In the genomic region with DNA sequence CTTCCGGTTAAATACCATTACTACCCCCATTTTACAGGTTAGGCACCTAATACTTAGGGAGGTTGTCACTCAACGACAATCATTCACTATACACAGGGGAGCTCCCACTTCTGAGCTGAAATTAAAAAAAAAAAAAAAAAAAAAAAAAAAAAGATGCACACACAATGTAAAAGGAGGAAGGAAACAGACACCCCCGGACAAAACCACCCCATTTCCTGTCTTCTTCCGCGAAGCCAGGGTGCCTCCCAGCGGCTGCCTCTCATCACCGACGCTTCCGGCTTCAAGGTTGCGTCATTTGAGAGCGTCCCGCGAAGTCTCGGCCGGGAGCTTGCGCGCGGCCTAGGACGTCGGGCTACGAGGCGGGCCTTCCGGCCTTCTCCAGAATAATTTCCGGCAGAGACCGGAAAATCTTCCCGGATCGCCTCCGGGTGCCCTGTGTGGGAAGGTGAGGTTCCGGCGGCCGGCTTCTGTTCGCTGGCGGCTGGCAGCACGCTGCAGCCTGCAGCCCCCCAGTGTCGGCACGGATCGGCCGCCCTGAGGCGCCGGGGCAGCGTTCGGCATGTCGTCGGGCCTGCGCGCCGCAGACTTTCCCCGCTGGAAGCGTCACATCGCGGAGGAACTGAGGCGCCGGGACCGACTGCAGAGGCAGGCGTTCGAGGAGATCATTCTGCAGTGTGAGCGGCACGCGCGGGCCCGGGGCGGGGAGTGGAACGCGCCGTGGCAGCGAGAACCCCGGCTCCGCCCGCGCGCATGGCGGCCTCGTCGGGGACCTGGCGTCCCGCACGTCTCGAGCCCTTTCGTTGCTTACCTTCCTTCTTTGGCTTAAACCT, we compare ENCODE assay signal across 8 mouse cellular contexts. TPM values are rescaled to one million over a fixed set of nuclear protein-coding genes. Genes with fewer than 3 reads are reported as not detected.
DNase-seq lines count a peak whose midpoint lies in the region; ATAC-seq lines count a peak whose summit lies in the region.

A gene (plus strand): TSS at position 230 of the 830 bp plus-strand sequence.

- peak; percentile 96 for ATAC-seq in intestine, embryonic 14.5 days (replicated peaks; ENCODE audit: low FRiP score, low TSS enrichment, low read depth)

- WGBS in intestine, embryonic 14.5 days, result under 1% methylated on average over 79 of the region's 79 CpGs

- peak within 1 kb of the TSS; percentile 85 for H3K27ac ChIP-seq in intestine, embryonic 14.5 days (ENCODE audit: low read depth)

- H3K9ac ChIP-seq in intestine, embryonic 14.5 days (ENCODE audit: low read length), result peak within 1 kb of the TSS; percentile 89

- peak within 1 kb of the TSS; percentile 81 for H3K4me2 ChIP-seq in intestine, embryonic 14.5 days (ENCODE audit: low read length)

- no peaks in the 10 kb centered on the region for H3K9me3 ChIP-seq in intestine, embryonic 14.5 days (ENCODE audit: control insufficient read depth, low read length)

- intact Hi-C loops in left cerebral cortex, postnatal 14 days (cut with DNase I), result loop anchor here (5.0 kb wide), 1 partner anchor 309 kb away; no protein-coding TSS in a partner anchor

- H3K4me1 ChIP-seq in intestine, embryonic 14.5 days (replicated peaks; ENCODE audit: control insufficient read depth, insufficient read depth, low read length), result peaks cover 9% of the 10 kb centered on the region

- H3K36me3 ChIP-seq in intestine, embryonic 14.5 days (ENCODE audit: control insufficient read depth, insufficient read depth, low read length), result peaks cover 25% of the 10 kb centered on the region

- peak within 1 kb of the TSS; percentile 76 for H3K4me3 ChIP-seq in intestine, embryonic 14.5 days (ENCODE audit: low read depth, low read length)

- peak; percentile 89 to 91 for DNase-seq in adrenal gland, adult 18-20 months (ENCODE audit: low spot score in 2 of 2)
- peak; percentile 98 for DNase-seq in embryo, embryonic 11 days
- peak; percentile 92 for DNase-seq in gastrocnemius, postnatal 25 days
- DNase-seq in intestine, embryonic 14.5 days (ENCODE audit: low spot score), result peak; percentile 92
- DNase-seq in left cerebral cortex, postnatal 14 days (ENCODE audit: low spot score in 2 of 2), result peak; percentile 96 to 97
- DNase-seq in mesoderm, embryonic 11.5 days (ENCODE audit: low read depth, low spot score), result peak; percentile 95
- peak; percentile 94 to 96 for DNase-seq in right cerebral cortex, postnatal 36 days (ENCODE audit: low spot score in 2 of 2)
- DNase-seq in yolk sac, embryonic 10.5 days (ENCODE audit: low spot score), result peak; percentile 92

- H3K27me3 ChIP-seq in intestine, embryonic 14.5 days (replicated peaks; ENCODE audit: control insufficient read depth, insufficient read depth, low read length), result no peaks in the 10 kb centered on the region

RNA-seq across cellular contexts. Expression of the gene that starts here (rescaled TPM):
- total RNA-seq in adrenal gland, adult 18-20 months (2021), result 10 to 100 TPM; 35.8 to 36.8 TPM
- total RNA-seq in gastrocnemius, postnatal 25 days (2021), result 10 to 100 TPM; 16.1 to 17.6 TPM
- 32.4 and 33.8 TPM in 2 replicates for polyA plus RNA-seq in intestine, embryonic 14.5 days (2014; fragmentation: Nextera tagmentation; extraction: Ambion mirVana)
- 10 to 100 TPM; 66.9 to 68.0 TPM for total RNA-seq in left cerebral cortex, postnatal 14 days (2021)

Comparison
In these comparisons a context has a peak if more than half of its experiments do, and no peak if none do; other contexts are left out.
1. Peak in every context shown above with its lines: DNase-seq, ATAC-seq, H3K4me3 ChIP-seq and H3K27ac ChIP-seq.